Mouse (Mus musculus): ENCODE results near the gene Prm3.
"Not testable (repeated sequence)": the region's sequence is repeated elsewhere in the genome, so short reads cannot be mapped to it uniquely, and the experiment has no call there.

Gene Prm3

GRCm38 (mm10) chr16:10802420-10802819 is 11.7 kb upstream of the Prm3 start:
- DNase-seq (ENCODE audit: low spot score in 2 of 2), result not testable (repeated sequence)

- DNase-seq (ENCODE audit: low spot score in 2 of 2), result no peak
These were observed 5.3 kb upstream of the Prm3 start, which contains the start of gene Prm2 for GRCm38 (mm10) chr16:10796034-10796433. Gene Prm2 (minus strand): TSS chr16:10796134.

GRCm38 (mm10) chr16:10788866-10789265 is 1.8 kb downstream of the Prm3 start:
- DNase-seq (ENCODE audit: low spot score in 2 of 2), result no peak

GRCm38 (mm10) chr16:10788271-10788670 is 2.4 kb downstream of the Prm3 start, which contains the start of gene Tnp2:
Gene Tnp2 (minus strand): TSS chr16:10788660.
- no peak for DNase-seq (ENCODE audit: low spot score in 2 of 2)

- DNase-seq (ENCODE audit: low spot score in 2 of 2), result no peak
These were observed 3.1 kb downstream of the Prm3 start for GRCm38 (mm10) chr16:10787548-10788058.

GRCm38 (mm10) chr16:10786782-10787547 is 3.7 kb downstream of the Prm3 start:
- no peak for DNase-seq (ENCODE audit: low spot score in 2 of 2)

GRCm38 (mm10) chr16:10786288-10786687 is 4.4 kb downstream of the Prm3 start:
- peak; percentile 62 to 80 for DNase-seq (ENCODE audit: low spot score in 2 of 2)

- DNase-seq (ENCODE audit: low spot score in 2 of 2), result peak; percentile 72 to 82
These were observed 5.1 kb downstream of the Prm3 start, which contains the start of gene Socs1 for GRCm38 (mm10) chr16:10785371-10786231. Gene Socs1 (minus strand): TSS chr16:10785536.

GRCm38 (mm10) chr16:10784793-10785370 is 5.8 kb downstream of the Prm3 start:
- DNase-seq (ENCODE audit: low spot score in 2 of 2), result peak; percentile 81 to 88

- DNase-seq (ENCODE audit: low spot score in 2 of 2), result peak in 1 of 2 experiments; percentile 36
These were observed 6.6 kb downstream of the Prm3 start for GRCm38 (mm10) chr16:10783883-10784792.

GRCm38 (mm10) chr16:10783451-10783850 is 7.3 kb downstream of the Prm3 start:
- no peak for DNase-seq (ENCODE audit: low spot score in 2 of 2)

- DNase-seq (ENCODE audit: low spot score in 2 of 2), result no peak
These were observed 7.6 kb downstream of the Prm3 start for GRCm38 (mm10) chr16:10783152-10783434.

- no peak for DNase-seq (ENCODE audit: low spot score in 2 of 2)
These were observed 8.2 kb downstream of the Prm3 start for GRCm38 (mm10) chr16:10782377-10783151.

GRCm38 (mm10) chr16:10781862-10782371 is 8.8 kb downstream of the Prm3 start:
- DNase-seq (ENCODE audit: low spot score in 2 of 2), result no peak

- no peak for DNase-seq (ENCODE audit: low spot score in 2 of 2)
These were observed 10.0 kb downstream of the Prm3 start for GRCm38 (mm10) chr16:10780631-10781120.

GRCm38 (mm10) chr16:10777579-10778160 is 13.0 kb downstream of the Prm3 start:
- no peak for DNase-seq (ENCODE audit: low spot score in 2 of 2)

GRCm38 (mm10) chr16:10776322-10776721 is 14.4 kb downstream of the Prm3 start:
- DNase-seq (ENCODE audit: low spot score in 2 of 2), result no peak

- DNase-seq (ENCODE audit: low spot score in 2 of 2), result no peak
These were observed 16.0 kb downstream of the Prm3 start for GRCm38 (mm10) chr16:10774726-10775125.

GRCm38 (mm10) chr16:10773543-10773942 is 17.2 kb downstream of the Prm3 start:
- no peak for DNase-seq (ENCODE audit: low spot score in 2 of 2)
